Mouse (Mus musculus) spleen, adult 2 months (tissue): ENCODE results near the gene Chst11.

ENCODE experiments used
- CTCF ChIP-seq: fragments of 200-500 bp; IDR thresholded peaks from 2 replicates; pipeline ENCODE4 v1.5.1; 2011; ENCODE audit warnings: mild to moderate bottlenecking, inconsistent platforms; ENCODE audit not compliant: insufficient read depth, insufficient read length, insufficient replicate concordance; ENCODE audit errors: extremely low read depth
- POLR2A ChIP-seq: fragments of 200-500 bp; IDR thresholded peaks from 2 replicates; pipeline ENCODE4 v1.6.1; 2011; ENCODE audit warnings: low read depth, low read length, inconsistent platforms

DNA sequence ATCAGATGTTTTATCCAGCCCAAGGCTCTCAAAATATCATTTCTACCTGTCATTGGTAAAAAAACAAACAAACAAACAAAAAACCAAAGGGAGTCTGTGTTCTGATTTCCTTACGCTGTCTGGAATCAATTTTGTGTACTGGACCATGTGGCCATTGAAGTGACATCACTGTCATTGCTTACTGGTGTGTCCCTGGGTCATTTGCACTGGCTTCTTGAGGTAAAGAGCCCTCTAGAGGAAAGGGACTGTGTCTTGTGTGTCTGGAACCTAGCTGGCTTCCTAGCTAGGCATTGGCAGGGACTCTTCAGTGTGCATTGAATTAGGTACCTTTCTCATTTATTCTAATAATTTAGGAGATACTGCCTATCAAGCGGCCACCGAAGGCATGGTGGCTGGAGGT is 114.4 kb downstream of the Chst11 start:
- no peak for TF ChIP-seq CTCF
- no peak for TF ChIP-seq POLR2A
